Mouse (Mus musculus) testis, adult 2 months (tissue): Measurements from ENCODE around the gene Ptprcap.

Experiments used
- CTCF ChIP-seq: fragments of 200-500 bp; IDR thresholded peaks from 2 replicates; pipeline ENCODE4 v1.5.1; 2012; ENCODE audit warnings: low read depth, mild to moderate bottlenecking, inconsistent platforms, low read length, moderate library complexity; ENCODE audit not compliant: control insufficient read depth, insufficient read depth, insufficient replicate concordance
- POLR2A ChIP-seq: fragments of 200-500 bp; IDR thresholded peaks from 2 replicates; pipeline ENCODE4 v1.6.1; 2012; ENCODE audit warnings: low read depth, mild to moderate bottlenecking, inconsistent platforms, low read length, moderate library complexity; ENCODE audit not compliant: control insufficient read depth

- no peak for TF ChIP-seq POLR2A
- no peak for TF ChIP-seq CTCF
Observed at GRCm38 (mm10) chr19:4184976-4185975, 31.9 kb downstream of the Ptprcap start.
